Mouse (Mus musculus): ENCODE data around the gene Tex14.

- no peak for TF ChIP-seq CTCF (IDR thresholded peaks at IDR 0.05 in 2 of 3, conservative IDR thresholded peaks at IDR 0.05 in 1 of 3; ENCODE audit: control insufficient read depth in 1 of 3, insufficient read depth in 1 of 3, low read depth in 2 of 3, low read length in 3 of 3, poor library complexity in 1 of 3, severe bottlenecking in 1 of 3)
- TF ChIP-seq SIN3A (IDR thresholded peaks at IDR 0.05; ENCODE audit: low read length), result no peak
- no peak; a peak in 1 of 4 replicates for TF ChIP-seq POLR2A (IDR thresholded peaks at IDR 0.05; ENCODE audit: control insufficient read depth in 1 of 2, insufficient read depth in 1 of 2, low read depth in 1 of 2, low read length in 2 of 2, poor library complexity in 1 of 2)
These were observed 28.2 kb downstream of the Tex14 start for GRCm38 (mm10) chr11:87432933-87433669.
